Mouse (Mus musculus): ENCODE data around the gene Hoxd4. TPM values are rescaled to one million over a fixed set of nuclear protein-coding genes. Genes with fewer than 3 reads are reported as not detected.

Gene Hoxd4
- 3.3 and 4.4 TPM in 2 replicates for polyA plus RNA-seq (2015; fragmentation: Nextera tagmentation; extraction: Ambion mirVana)

GRCm38 (mm10) chr2:74711721-74712621 lies at the start of gene Hoxd4, which contains the start of gene Hoxd3:
Hoxd4 (plus strand) TSS chr2:74711929.
Hoxd3 (plus strand) TSS chr2:74711927.
- no peaks in the 10 kb centered on the region for H3K27me3 ChIP-seq (ENCODE audit: insufficient read depth, low read length)
- H3K4me3 ChIP-seq (replicated peaks; ENCODE audit: low read depth, low read length) = peak within 1 kb of the TSS; percentile 73
- peak within 1 kb of the TSS; percentile 96 for H3K27ac ChIP-seq
- no peaks in the 10 kb centered on the region for H3K36me3 ChIP-seq (ENCODE audit: insufficient read depth, low read length)
- under 1% methylated on average over 65 of the region's 65 CpGs for WGBS
- DNase-seq (ENCODE audit: low spot score) (peak; percentile 95), ATAC-seq (replicated peaks; ENCODE audit: low FRiP score, low read depth) (peak; percentile 25)
- TF ChIP-seq CTCF (IDR thresholded peaks at IDR 0.05; ENCODE audit: low read depth) = no peak
- H3K9me3 ChIP-seq (replicated peaks; ENCODE audit: low read length) = no peaks in the 10 kb centered on the region
- H3K4me2 ChIP-seq (ENCODE audit: low read length) = peak within 1 kb of the TSS; percentile 81
- peaks cover 31% of the 10 kb centered on the region for H3K4me1 ChIP-seq (replicated peaks; ENCODE audit: insufficient read depth, low read length)
- H3K9ac ChIP-seq (ENCODE audit: low read depth, low read length) = peak within 1 kb of the TSS; percentile 92

GRCm38 (mm10) chr2:74663291-74663925 lies 48.3 kb upstream of the Hoxd4 start:
- Histone ChIP-seq H3K27ac (no peak overlapping the region), H3K9me3 (replicated peaks; ENCODE audit: low read length) (no peaks in the 10 kb centered on the region), H3K4me1 (replicated peaks; ENCODE audit: insufficient read depth, low read length) (peaks cover 9% of the 10 kb centered on the region; the same call in 1 of the 2 replicates), H3K4me2 (ENCODE audit: low read length) (peak overlapping the region; percentile 27; the same call in 1 of the 2 replicates), H3K4me3 (replicated peaks; ENCODE audit: low read depth, low read length) (no peak overlapping the region), H3K27me3 (ENCODE audit: insufficient read depth, low read length) (peaks cover 72% of the 10 kb centered on the region), H3K9ac (ENCODE audit: low read depth, low read length) (no peak overlapping the region), H3K36me3 (ENCODE audit: insufficient read depth, low read length) (no peaks in the 10 kb centered on the region)
- TF ChIP-seq CTCF (IDR thresholded peaks at IDR 0.05; ENCODE audit: low read depth) = peak; percentile 78
- ATAC-seq (replicated peaks; ENCODE audit: low FRiP score, low read depth) = no peak
- DNase-seq (ENCODE audit: low spot score) = peak; percentile 89
- 2% methylated on average over 18 of the region's 18 CpGs for WGBS

GRCm38 (mm10) chr2:74666411-74666810 lies 45.3 kb upstream of the Hoxd4 start:
- no peak for ATAC-seq (replicated peaks; ENCODE audit: low FRiP score, low read depth)
- WGBS = 8% methylated on average over 7 of the region's 7 CpGs
- no peak for DNase-seq (ENCODE audit: low spot score)

DNA sequence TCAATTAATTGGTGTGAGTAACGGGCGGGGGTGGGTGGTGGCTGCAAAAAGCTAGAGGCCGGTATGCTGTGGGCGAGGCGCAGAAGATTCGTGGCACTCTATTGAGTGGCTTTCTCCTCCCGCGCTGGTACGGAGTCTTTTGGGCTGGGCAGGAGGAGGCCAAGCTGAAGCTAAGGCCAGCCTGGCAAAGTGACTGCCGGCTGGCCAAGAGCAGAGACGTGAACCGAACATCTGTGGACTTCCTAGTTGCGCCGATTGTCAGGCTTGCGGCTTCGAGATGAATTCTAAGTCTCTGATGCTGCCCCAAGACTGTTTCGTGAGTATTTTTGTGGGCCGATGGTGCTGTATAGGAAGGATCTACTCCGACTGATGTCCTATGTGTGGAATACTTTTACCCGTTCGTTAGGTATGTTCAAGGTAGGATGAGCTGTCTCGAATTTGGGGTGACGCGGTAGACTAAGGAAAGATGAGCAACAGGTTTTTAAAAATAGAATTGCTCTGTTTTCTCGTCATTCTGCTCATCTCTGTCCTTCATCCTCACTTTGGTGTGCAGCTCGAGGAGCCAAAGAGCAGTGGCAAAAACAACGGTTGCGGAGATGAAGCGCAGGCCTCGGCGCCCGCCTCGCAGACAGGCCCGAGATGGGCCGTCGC lies 44.4 kb upstream of the Hoxd4 start:
- peak overlapping the region; percentile 77; the same call in 1 of the 2 replicates for H3K4me2 ChIP-seq (ENCODE audit: low read length)
- TF ChIP-seq CTCF (IDR thresholded peaks at IDR 0.05; ENCODE audit: low read depth) = no peak

More at GRCm38 (mm10) chr2:74666411-74666810, 45.3 kb upstream of the Hoxd4 start:
- H3K9ac ChIP-seq (ENCODE audit: low read depth, low read length) = no peak overlapping the region
- H3K36me3 ChIP-seq (ENCODE audit: insufficient read depth, low read length) = no peaks in the 10 kb centered on the region
- H3K4me2 ChIP-seq (ENCODE audit: low read length) = no peak overlapping the region
- no peak overlapping the region for H3K4me3 ChIP-seq (replicated peaks; ENCODE audit: low read depth, low read length)
- H3K9me3 ChIP-seq (replicated peaks; ENCODE audit: low read length) = no peaks in the 10 kb centered on the region
- peaks cover 86% of the 10 kb centered on the region for H3K27me3 ChIP-seq (ENCODE audit: insufficient read depth, low read length)
- no peak for TF ChIP-seq CTCF (IDR thresholded peaks at IDR 0.05; ENCODE audit: low read depth)
- H3K4me1 ChIP-seq (replicated peaks; ENCODE audit: insufficient read depth, low read length) = peaks cover 13% of the 10 kb centered on the region; the same call in 1 of the 2 replicates
- no peak overlapping the region for H3K27ac ChIP-seq

GRCm38 (mm10) chr2:74667842-74668357 lies 43.8 kb upstream of the Hoxd4 start, which contains the start of gene Hoxd13:
Hoxd13 (plus strand) TSS chr2:74668310.
- peaks cover 13% of the 10 kb centered on the region for H3K4me1 ChIP-seq (replicated peaks; ENCODE audit: insufficient read depth, low read length)
- under 1% methylated on average over 29 of the region's 51 CpGs for WGBS
- peaks cover 83% of the 10 kb centered on the region for H3K27me3 ChIP-seq (ENCODE audit: insufficient read depth, low read length)
- peak within 1 kb of the TSS; percentile 42 for H3K4me3 ChIP-seq (replicated peaks; ENCODE audit: low read depth, low read length)
- H3K9me3 ChIP-seq (replicated peaks; ENCODE audit: low read length) = no peaks in the 10 kb centered on the region
- ATAC-seq (replicated peaks; ENCODE audit: low FRiP score, low read depth) (peak; percentile 49), DNase-seq (ENCODE audit: low spot score) (no peak)
- H3K4me2 ChIP-seq (ENCODE audit: low read length) = peak within 1 kb of the TSS; percentile 77
- no peak within 1 kb of the TSS for H3K27ac ChIP-seq
- H3K9ac ChIP-seq (ENCODE audit: low read depth, low read length) = peak within 1 kb of the TSS; percentile 35; the same call in 1 of the 2 replicates
- TF ChIP-seq CTCF (IDR thresholded peaks at IDR 0.05; ENCODE audit: low read depth) = no peak
- no peaks in the 10 kb centered on the region for H3K36me3 ChIP-seq (ENCODE audit: insufficient read depth, low read length)

More for the DNA sequence above, 44.4 kb upstream of the Hoxd4 start:
- ATAC-seq (replicated peaks; ENCODE audit: low FRiP score, low read depth) (no peak), DNase-seq (ENCODE audit: low spot score) (no peak)
- H3K27ac ChIP-seq = no peak overlapping the region
- peaks cover 86% of the 10 kb centered on the region for H3K27me3 ChIP-seq (ENCODE audit: insufficient read depth, low read length)
- no peak overlapping the region; the same call in 1 of the 2 replicates for H3K4me3 ChIP-seq (replicated peaks; ENCODE audit: low read depth, low read length)
- H3K4me1 ChIP-seq (replicated peaks; ENCODE audit: insufficient read depth, low read length) = peaks cover 13% of the 10 kb centered on the region; the same call in 1 of the 2 replicates
- WGBS = 3% methylated on average over 36 of the region's 36 CpGs
- no peaks in the 10 kb centered on the region for H3K9me3 ChIP-seq (replicated peaks; ENCODE audit: low read length)
- no peak overlapping the region for H3K9ac ChIP-seq (ENCODE audit: low read depth, low read length)
- H3K36me3 ChIP-seq (ENCODE audit: insufficient read depth, low read length) = no peaks in the 10 kb centered on the region
